Mouse (Mus musculus) left cerebral cortex, adult 2 months (tissue): ENCODE results near the gene Plpp2. TPM values are rescaled to one million over a fixed set of nuclear protein-coding genes. Genes with fewer than 3 reads are reported as not detected.

Experiments
- DNase-seq, 2 experiments: peaks; one replicate each; pipeline ENCODE4 v3.0.0; 2021 to 2022; ENCODE audit warnings: low spot score in 2 of 2, mixed read lengths in 1 of 2; ENCODE audit errors: extremely low spot score in 1 of 2
- H3K27ac ChIP-seq: fragments of 200-600 bp; 2 replicates; pipeline ENCODE4 v1.8.1; 2022
- H3K4me3 ChIP-seq: fragments of 200-600 bp; 2 replicates; pipeline ENCODE4 v1.8.1; 2022
- CTCF ChIP-seq: fragments of 200-600 bp; IDR thresholded peaks from 2 replicates; pipeline ENCODE4 v1.8.1; 2022; ENCODE audit warnings: antibody characterized with exemption, mild to moderate bottlenecking, moderate library complexity
- intact Hi-C: fragments of 180-260 bp; cut with DNase I; formaldehyde crosslinking; loops from one replicate; pipeline ENCODE4 v1.15.1; 2025
- total RNA-seq, 2 experiments: library from RNA; stranded (reverse); gene quantifications; 2 replicates each; pipeline ENCODE4 v1.2.3; 2021

The Plpp2 gene
- total RNA-seq, 2 experiments from 2014 or later = 2.2 to 3.4 TPM

GRCm38 (mm10) chr10:79537271-79537670 lies 3.7 kb upstream of the Plpp2 start:
- intact Hi-C loops = no loop called here
- no peak for TF ChIP-seq CTCF
- DNase-seq = no peak

DNA sequence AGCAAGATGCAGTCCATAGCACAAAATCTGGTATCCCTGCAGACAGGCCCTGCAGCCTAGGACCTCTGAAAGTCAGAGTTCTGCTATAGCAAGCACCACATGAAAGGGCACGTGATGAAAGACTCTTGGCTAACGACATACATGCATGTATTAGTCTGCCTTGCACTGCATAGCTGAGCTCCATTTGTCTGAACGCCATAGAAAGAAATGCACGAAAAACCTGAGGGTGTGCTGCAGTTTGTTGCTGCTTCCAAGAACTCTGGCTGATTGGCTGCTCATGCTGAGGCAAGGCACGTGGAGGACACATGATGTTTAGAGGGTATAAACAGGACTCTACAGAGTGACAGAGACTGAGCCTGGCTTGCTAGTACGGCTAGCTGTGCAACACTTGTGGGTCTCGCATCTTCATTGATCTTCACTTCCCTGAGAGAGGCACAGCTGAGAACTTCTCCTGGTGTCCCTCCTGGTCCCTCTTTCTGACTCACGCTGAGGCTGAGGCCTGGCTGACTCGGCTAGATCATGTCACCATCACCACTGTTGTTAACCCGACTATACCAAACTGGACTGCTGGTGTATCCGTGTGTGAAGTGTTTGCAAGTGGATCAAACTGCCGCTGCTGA lies 3.0 kb upstream of the Plpp2 start:
- TF ChIP-seq CTCF = no peak
- Histone ChIP-seq H3K4me3 (no peak overlapping the region), H3K27ac (no peak overlapping the region)
- DNase-seq = no peak
- intact Hi-C loops = no loop called here

More at GRCm38 (mm10) chr10:79537271-79537670, 3.7 kb upstream of the Plpp2 start:
- H3K27ac ChIP-seq = no peak overlapping the region
- H3K4me3 ChIP-seq = no peak overlapping the region

GRCm38 (mm10) chr10:79535431-79535830 lies 1.8 kb upstream of the Plpp2 start:
- no peak overlapping the region for H3K4me3 ChIP-seq
- intact Hi-C loops = no loop called here
- TF ChIP-seq CTCF = no peak
- no peak for DNase-seq
- no peak overlapping the region for H3K27ac ChIP-seq

- no peak overlapping the region for H3K4me3 ChIP-seq
- H3K27ac ChIP-seq = no peak overlapping the region
- intact Hi-C loops = no loop called here
Observed at GRCm38 (mm10) chr10:79534426-79534825, 830 bp upstream of the Plpp2 start.

GRCm38 (mm10) chr10:79532678-79533077 lies 918 bp downstream of the Plpp2 start:
- intact Hi-C loops = no loop called here
- peak overlapping the region; percentile 50; the same call in 1 of the 2 replicates for H3K4me3 ChIP-seq
- DNase-seq = no peak
- TF ChIP-seq CTCF = no peak
- no peak overlapping the region for H3K27ac ChIP-seq

More at GRCm38 (mm10) chr10:79534426-79534825, 830 bp upstream of the Plpp2 start:
- DNase-seq = no peak
- no peak for TF ChIP-seq CTCF

DNA sequence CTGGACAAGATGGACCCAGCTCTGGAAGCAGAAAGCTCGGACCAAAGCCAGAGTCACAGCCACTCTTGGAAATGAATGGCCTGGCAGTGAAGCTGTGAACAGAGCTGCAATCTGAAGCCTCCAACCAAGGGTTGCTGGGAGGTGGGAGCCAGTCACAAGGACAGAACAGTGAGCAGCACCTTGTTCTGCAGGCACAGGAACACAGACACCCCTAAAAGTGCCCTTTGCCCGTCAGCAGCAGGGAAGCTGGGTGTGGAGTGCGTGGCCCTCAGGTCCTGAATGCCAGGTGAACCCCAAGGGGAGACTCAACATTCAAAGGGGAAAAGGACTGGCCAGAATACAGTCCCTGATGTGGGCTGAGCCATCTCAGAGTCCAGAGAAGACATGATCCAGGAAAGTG lies 2.0 kb downstream of the Plpp2 start:
- intact Hi-C loops = no loop called here
- H3K27ac ChIP-seq = no peak overlapping the region
- no peak for DNase-seq
- no peak for TF ChIP-seq CTCF
- H3K4me3 ChIP-seq = no peak overlapping the region

- no peak for DNase-seq
- no peak for TF ChIP-seq CTCF
- Histone ChIP-seq H3K4me3 (no peak overlapping the region), H3K27ac (no peak overlapping the region)
- intact Hi-C loops = no loop called here
Observed at GRCm38 (mm10) chr10:79530721-79531120, 2.9 kb downstream of the Plpp2 start.

DNA sequence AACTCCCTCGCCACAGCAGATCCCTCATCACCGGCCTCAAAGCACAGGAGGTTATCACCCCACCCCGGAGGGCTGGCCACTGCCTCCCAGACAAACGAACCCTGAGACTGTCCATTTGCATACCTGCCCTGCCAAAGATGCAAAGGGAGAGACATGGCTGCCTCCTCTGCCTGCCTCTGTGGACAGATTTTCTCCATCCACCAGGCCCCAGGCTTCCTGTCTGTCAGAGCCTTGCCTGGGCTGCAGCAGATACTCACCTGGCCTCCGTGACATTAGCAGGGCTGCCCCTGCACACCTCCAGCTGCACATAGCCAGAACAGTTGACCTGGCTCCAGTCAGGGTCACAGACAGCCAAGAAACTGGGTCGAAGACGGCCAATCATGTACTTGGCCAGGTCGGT lies 3.4 kb downstream of the Plpp2 start:
- Histone ChIP-seq H3K4me3 (no peak overlapping the region), H3K27ac (no peak overlapping the region)
- no peak for TF ChIP-seq CTCF
- DNase-seq = no peak
- intact Hi-C loops = no loop called here

- Histone ChIP-seq H3K27ac (no peak overlapping the region), H3K4me3 (no peak overlapping the region)
- intact Hi-C loops = no loop called here
- DNase-seq = no peak
- no peak for TF ChIP-seq CTCF
Observed at GRCm38 (mm10) chr10:79528081-79528480, 5.5 kb downstream of the Plpp2 start.

GRCm38 (mm10) chr10:79527453-79527845 lies 6.1 kb downstream of the Plpp2 start:
- no peak for DNase-seq
- Histone ChIP-seq H3K4me3 (no peak overlapping the region), H3K27ac (no peak overlapping the region)
- intact Hi-C loops = no loop called here
- TF ChIP-seq CTCF = no peak

- no peak for TF ChIP-seq CTCF
- intact Hi-C loops = no loop called here
- Histone ChIP-seq H3K27ac (no peak overlapping the region), H3K4me3 (no peak overlapping the region)
- no peak for DNase-seq
Observed at GRCm38 (mm10) chr10:79526661-79527452, 6.7 kb downstream of the Plpp2 start.

- no peak for DNase-seq
- H3K4me3 ChIP-seq = no peak overlapping the region
- intact Hi-C loops = no loop called here
- H3K27ac ChIP-seq = no peak overlapping the region
- no peak for TF ChIP-seq CTCF
Observed at GRCm38 (mm10) chr10:79525456-79526325, 7.9 kb downstream of the Plpp2 start.
